Mouse (Mus musculus) midbrain, embryonic 12.5 days (tissue): ENCODE measurements around the gene Slc37a2. TPM values are rescaled to one million over a fixed set of nuclear protein-coding genes. Genes with fewer than 3 reads are reported as not detected.

Experiments used
- ATAC-seq: fragments of 200-750 bp; cut with Nextera tagmentation; 2 replicates; pipeline ENCODE4 v1.8.0; 2017; ENCODE audit warnings: low read depth, moderate TSS enrichment, moderate library complexity; ENCODE audit not compliant: low FRiP score
- H3K27ac ChIP-seq: fragments of 300-500 bp; sonication (generic); replicated peaks from 2 replicates; pipeline ENCODE4 v1.5.1; 2016; ENCODE audit warnings: mild to moderate bottlenecking
- H3K27me3 ChIP-seq: fragments of 300-500 bp; sonication (generic); 2 replicates; pipeline ENCODE4 v1.6.1; 2016; ENCODE audit warnings: mild to moderate bottlenecking
- H3K36me3 ChIP-seq: fragments of 300-500 bp; sonication (generic); 2 replicates; pipeline ENCODE4 v1.6.1; 2016
- H3K4me1 ChIP-seq: fragments of 300-500 bp; sonication (generic); 2 replicates; pipeline ENCODE4 v1.6.1; 2016
- H3K4me2 ChIP-seq: fragments of 300-500 bp; sonication (generic); replicated peaks from 2 replicates; pipeline ENCODE4 v1.6.1; 2016; ENCODE audit warnings: mild to moderate bottlenecking, moderate library complexity
- H3K4me3 ChIP-seq: fragments of 300-500 bp; sonication (generic); 2 replicates; pipeline ENCODE4 v1.5.1; 2016; ENCODE audit warnings: mild to moderate bottlenecking
- H3K9ac ChIP-seq: fragments of 300-500 bp; sonication (generic); replicated peaks from 2 replicates; pipeline ENCODE4 v1.6.1; 2016; ENCODE audit warnings: mild to moderate bottlenecking, moderate library complexity
- H3K9me3 ChIP-seq: fragments of 300-500 bp; sonication (generic); 2 replicates; pipeline ENCODE4 v1.6.1; 2016; ENCODE audit warnings: mild to moderate bottlenecking
- WGBS: fragments of 180-500 bp; shearing (Covaris S2); methylation state at CpG from one replicate; pipeline ENCODE4 v1.1.7; 2016; 5-methylcytosine and 5-hydroxymethylcytosine counted together
- polyA plus RNA-seq: library from polyadenylated mRNA; unstranded; fragments of >200 nt; fragmentation: Nextera tagmentation; extraction: Ambion mirVana; gene quantifications from 2 replicates; pipeline ENCODE4 v1.2.1, GENCODE M21; 2016

Gene Slc37a2
- polyA plus RNA-seq, 1 experiment from 2014 or later = 1.1 TPM

- no peak overlapping the region for H3K4me2 ChIP-seq
- no peaks in the 10 kb centered on the region for H3K27me3 ChIP-seq
- WGBS = 74% methylated on average over 2 of the region's 2 CpGs
Measured at GRCm38 (mm10) chr9:37245404-37245803, 10.1 kb downstream of the Slc37a2 start.

GRCm38 (mm10) chr9:37244600-37244999 lies 10.9 kb downstream of the Slc37a2 start:
- no peak overlapping the region for H3K4me3 ChIP-seq
- WGBS = 83% methylated on average over 1 of the region's 1 CpGs
- H3K36me3 ChIP-seq = no peaks in the 10 kb centered on the region
- ATAC-seq = no peak
- H3K4me1 ChIP-seq = no peaks in the 10 kb centered on the region; the same call in 1 of the 2 replicates
- no peaks in the 10 kb centered on the region for H3K27me3 ChIP-seq
- H3K4me2 ChIP-seq = no peak overlapping the region
- no peak overlapping the region for H3K9ac ChIP-seq
- H3K27ac ChIP-seq = no peak overlapping the region
- H3K9me3 ChIP-seq = no peaks in the 10 kb centered on the region

More at GRCm38 (mm10) chr9:37245404-37245803, 10.1 kb downstream of the Slc37a2 start:
- no peaks in the 10 kb centered on the region; the same call in 1 of the 2 replicates for H3K4me1 ChIP-seq
- H3K27ac ChIP-seq = no peak overlapping the region
- no peak overlapping the region for H3K9ac ChIP-seq
- no peak overlapping the region for H3K4me3 ChIP-seq
- no peaks in the 10 kb centered on the region for H3K36me3 ChIP-seq
- no peak for ATAC-seq
- no peaks in the 10 kb centered on the region for H3K9me3 ChIP-seq

GRCm38 (mm10) chr9:37242764-37243163 lies 12.8 kb downstream of the Slc37a2 start:
- Histone ChIP-seq H3K4me2 (no peak overlapping the region), H3K9ac (no peak overlapping the region), H3K4me3 (no peak overlapping the region), H3K9me3 (no peaks in the 10 kb centered on the region), H3K36me3 (no peaks in the 10 kb centered on the region), H3K4me1 (no peaks in the 10 kb centered on the region), H3K27me3 (no peaks in the 10 kb centered on the region), H3K27ac (no peak overlapping the region)
- WGBS = 85% methylated on average over 3 of the region's 3 CpGs
- no peak for ATAC-seq

- no peak overlapping the region for H3K4me2 ChIP-seq
- H3K4me1 ChIP-seq = no peaks in the 10 kb centered on the region
- no peak overlapping the region for H3K4me3 ChIP-seq
- H3K27me3 ChIP-seq = no peaks in the 10 kb centered on the region; the same call in 1 of the 2 replicates
- no peaks in the 10 kb centered on the region for H3K9me3 ChIP-seq
- H3K36me3 ChIP-seq = no peaks in the 10 kb centered on the region
- ATAC-seq = no peak
- no peak overlapping the region for H3K27ac ChIP-seq
- H3K9ac ChIP-seq = no peak overlapping the region
- 68% methylated on average over 4 of the region's 4 CpGs for WGBS
Measured at GRCm38 (mm10) chr9:37235951-37236737, 19.4 kb downstream of the Slc37a2 start.

- no peaks in the 10 kb centered on the region for H3K36me3 ChIP-seq
- no peaks in the 10 kb centered on the region for H3K9me3 ChIP-seq
- no peak overlapping the region for H3K4me3 ChIP-seq
- peaks cover 8% of the 10 kb centered on the region for H3K4me1 ChIP-seq
- H3K27ac ChIP-seq = no peak overlapping the region
- no peaks in the 10 kb centered on the region; the same call in 1 of the 2 replicates for H3K27me3 ChIP-seq
- no peak overlapping the region for H3K4me2 ChIP-seq
- ATAC-seq = no peak
- 0 out of 2 replicates have a peak overlapping the region, but pooled peaks have one; percentile 15 for H3K9ac ChIP-seq
- WGBS = 47% methylated on average over 22 of the region's 22 CpGs
Measured at GRCm38 (mm10) chr9:37232201-37233195, 23.0 kb downstream of the Slc37a2 start.

GRCm38 (mm10) chr9:37230486-37231195 lies 24.9 kb downstream of the Slc37a2 start:
- no peak for ATAC-seq

GRCm38 (mm10) chr9:37229880-37230325 lies 25.6 kb downstream of the Slc37a2 start:
- Histone ChIP-seq H3K4me1 (peaks cover 8% of the 10 kb centered on the region), H3K9me3 (no peaks in the 10 kb centered on the region), H3K36me3 (no peaks in the 10 kb centered on the region), H3K9ac (no peak overlapping the region; the same call in 1 of the 2 replicates), H3K27ac (no peak overlapping the region), H3K27me3 (no peaks in the 10 kb centered on the region; the same call in 1 of the 2 replicates), H3K4me3 (no peak overlapping the region), H3K4me2 (no peak overlapping the region)
- ATAC-seq = peak; percentile 89
- 6% methylated on average over 1 of the region's 1 CpGs for WGBS

More at GRCm38 (mm10) chr9:37230486-37231195, 24.9 kb downstream of the Slc37a2 start:
- 89% methylated on average over 9 of the region's 9 CpGs for WGBS
- Histone ChIP-seq H3K9me3 (no peaks in the 10 kb centered on the region), H3K36me3 (no peaks in the 10 kb centered on the region), H3K4me3 (no peak overlapping the region), H3K4me1 (peaks cover 8% of the 10 kb centered on the region), H3K9ac (no peak overlapping the region; the same call in 1 of the 2 replicates), H3K27ac (no peak overlapping the region), H3K4me2 (no peak overlapping the region), H3K27me3 (no peaks in the 10 kb centered on the region; the same call in 1 of the 2 replicates)

GRCm38 (mm10) chr9:37225581-37225980 lies 30.0 kb downstream of the Slc37a2 start:
- H3K4me3 ChIP-seq = no peak overlapping the region
- WGBS = 84% methylated on average over 1 of the region's 1 CpGs
- peaks cover 18% of the 10 kb centered on the region; the same call in 1 of the 2 replicates for H3K36me3 ChIP-seq
- no peak overlapping the region for H3K27ac ChIP-seq
- no peak overlapping the region for H3K4me2 ChIP-seq
- H3K27me3 ChIP-seq = no peaks in the 10 kb centered on the region
- no peaks in the 10 kb centered on the region for H3K9me3 ChIP-seq
- H3K4me1 ChIP-seq = peaks cover 8% of the 10 kb centered on the region
- H3K9ac ChIP-seq = no peak overlapping the region
- ATAC-seq = no peak

- no peak overlapping the region for H3K4me2 ChIP-seq
- H3K36me3 ChIP-seq = peaks cover 18% of the 10 kb centered on the region; the same call in 1 of the 2 replicates
- 89% methylated on average over 8 of the region's 8 CpGs for WGBS
Measured at GRCm38 (mm10) chr9:37220755-37221154, 34.8 kb downstream of the Slc37a2 start.

GRCm38 (mm10) chr9:37214327-37215060 lies 41.0 kb downstream of the Slc37a2 start:
- no peaks in the 10 kb centered on the region for H3K36me3 ChIP-seq
- H3K27ac ChIP-seq = no peak overlapping the region
- ATAC-seq = no peak
- H3K9me3 ChIP-seq = no peaks in the 10 kb centered on the region
- no peaks in the 10 kb centered on the region for H3K27me3 ChIP-seq
- no peak overlapping the region for H3K9ac ChIP-seq
- no peak overlapping the region for H3K4me3 ChIP-seq
- H3K4me2 ChIP-seq = no peak overlapping the region
- 95% methylated on average over 9 of the region's 9 CpGs for WGBS
- H3K4me1 ChIP-seq = peaks cover 4% of the 10 kb centered on the region; the same call in 1 of the 2 replicates

More at GRCm38 (mm10) chr9:37220755-37221154, 34.8 kb downstream of the Slc37a2 start:
- no peaks in the 10 kb centered on the region for H3K27me3 ChIP-seq
- no peak overlapping the region for H3K4me3 ChIP-seq
- no peaks in the 10 kb centered on the region for H3K9me3 ChIP-seq
- peaks cover 4% of the 10 kb centered on the region; the same call in 1 of the 2 replicates for H3K4me1 ChIP-seq
- ATAC-seq = peak; percentile 74; the same call in 1 of the 2 replicates
- no peak overlapping the region for H3K9ac ChIP-seq
- H3K27ac ChIP-seq = no peak overlapping the region
